Comparison of ENCODE assay signal across 27 mouse cellular contexts in genomic region chr6:148006118-148006837, GRCm38 (mm10). TPM values are rescaled to one million over a fixed set of nuclear protein-coding genes. Genes with fewer than 3 reads are reported as not detected.
A peak's percentile ranks its signal among the peaks of the same experiment; 100 is the strongest.
DNase-seq lines count a peak whose midpoint lies in the region; ATAC-seq and TF ChIP-seq lines count a peak whose summit lies in the region.
"Had no signal": no experiment of that assay in that cellular context is flagged by ENCODE, and none has a peak within 500 bp of the region (broad histone marks: within the 10 kb centered on the region; RNA-seq: fewer than 3 reads in every experiment).

No protein-coding gene starts in this region.

- no peak for ATAC-seq in lung, postnatal 0 days
- ATAC-seq: forebrain, embryonic 13.5 days; inflammation-experienced regulatory T-cells, adult 6 months had no signal

- no peak for DNase-seq in layer of hippocampus, adult 2 months (ENCODE audit: low spot score in 2 of 2)
- no peak for DNase-seq in layer of hippocampus, adult 18-20 months (ENCODE audit: low spot score in 2 of 2)
- no peak for DNase-seq in testis, postnatal 10 days (ENCODE audit: low spot score)
- DNase-seq in lung, postnatal 0 days (ENCODE audit: low spot score) = no peak
- DNase-seq in testis, postnatal 14 days (ENCODE audit: low spot score) = peak; percentile 22
- no peak for DNase-seq in adrenal gland, adult 8-10 months
- DNase-seq in frontal cortex, postnatal 14 days (ENCODE audit: low spot score in 2 of 2) = no peak
- DNase-seq: adrenal gland, adult 2 months; cerebellum, adult 8-10 months; cerebellum, postnatal 36 days; embryo, embryonic 11 days; heart, postnatal 36 days; kidney, adult 8-10 months; kidney, postnatal 10 days; liver, embryonic 13.5 days; midbrain, embryonic 14.5 days; right cerebral cortex, postnatal 14 days; thymus, adult 2 months; thymus, postnatal 4 days had no signal

- H3K4me2 ChIP-seq in lung, postnatal 0 days (replicated peaks; ENCODE audit: low read depth, low read length) = no peak overlapping the region
- H3K4me2 ChIP-seq: forebrain, embryonic 13.5 days; heart, embryonic 15.5 days; hindbrain, embryonic 14.5 days; limb, embryonic 12.5 days; liver, embryonic 13.5 days had no signal

- no peak for TF ChIP-seq POLR2A in testis, adult 2 months (IDR thresholded peaks at IDR 0.05; ENCODE audit: control insufficient read depth, low read depth, low read length)

- peaks cover 10% of the 10 kb centered on the region for H3K4me1 ChIP-seq in testis, adult 2 months (ENCODE audit: control insufficient read depth, insufficient read depth, low read length)
- H3K4me1 ChIP-seq in lung, postnatal 0 days (ENCODE audit: insufficient read depth, low read depth, low read length) = no peaks in the 10 kb centered on the region
- H3K4me1 ChIP-seq: forebrain, embryonic 13.5 days; heart, embryonic 15.5 days; limb, embryonic 12.5 days; liver, embryonic 13.5 days had no signal

- 47% methylated on average over 11 of the region's 11 CpGs for WGBS in lung, postnatal 0 days

- no peaks in the 10 kb centered on the region for H3K36me3 ChIP-seq in testis, adult 2 months (ENCODE audit: control insufficient read depth, insufficient read depth, low read length)
- H3K36me3 ChIP-seq in lung, postnatal 0 days (ENCODE audit: insufficient read depth, low read length) = no peaks in the 10 kb centered on the region
- H3K36me3 ChIP-seq: heart, embryonic 15.5 days; limb, embryonic 12.5 days; liver, embryonic 13.5 days had no signal

- TF ChIP-seq EP300 in lung, postnatal 0 days (IDR thresholded peaks at IDR 0.05) = no peak

- no peak overlapping the region for H3K4me3 ChIP-seq in layer of hippocampus, adult 2 months
- peak overlapping the region; percentile 90 for H3K4me3 ChIP-seq in testis, adult 2 months (ENCODE audit: control insufficient read depth, low read depth, low read length)
- no peak overlapping the region for H3K4me3 ChIP-seq in lung, postnatal 0 days (ENCODE audit: low read depth, low read length)
- H3K4me3 ChIP-seq: forebrain, embryonic 13.5 days; heart, embryonic 15.5 days; limb, embryonic 12.5 days; liver, embryonic 13.5 days; megakaryocyte, embryonic 14.5 days had no signal

- H3K27me3 ChIP-seq in testis, adult 2 months (ENCODE audit: control insufficient read depth, insufficient read depth, low read length) = no peaks in the 10 kb centered on the region
- no peaks in the 10 kb centered on the region for H3K27me3 ChIP-seq in lung, postnatal 0 days (replicated peaks; ENCODE audit: insufficient read depth, low read length)
- H3K27me3 ChIP-seq: forebrain, embryonic 13.5 days; heart, embryonic 15.5 days; limb, embryonic 12.5 days; liver, embryonic 13.5 days had no signal

- H3K9ac ChIP-seq in lung, postnatal 0 days (replicated peaks; ENCODE audit: low read depth) = no peak overlapping the region
- H3K9ac ChIP-seq: forebrain, embryonic 13.5 days; heart, embryonic 15.5 days; hindbrain, embryonic 14.5 days; limb, embryonic 12.5 days; liver, embryonic 13.5 days had no signal

- peak; percentile 36 for TF ChIP-seq CTCF in layer of hippocampus, adult 2 months (conservative IDR thresholded peaks at IDR 0.05)
- TF ChIP-seq CTCF in testis, adult 2 months (IDR thresholded peaks at IDR 0.05; ENCODE audit: control insufficient read depth, insufficient read depth, insufficient replicate concordance, low read depth, low read length) = peak; percentile 73; the same call in 1 of the 2 replicates
- TF ChIP-seq CTCF in lung, postnatal 0 days (IDR thresholded peaks at IDR 0.05) = 0 out of 2 replicates have a peak, but pooled peaks have one; percentile 14

- H3K9me3 ChIP-seq in lung, postnatal 0 days (ENCODE audit: low read length) = no peaks in the 10 kb centered on the region
- H3K9me3 ChIP-seq: forebrain, embryonic 13.5 days; heart, embryonic 15.5 days; limb, embryonic 12.5 days; liver, embryonic 13.5 days had no signal

- H3K27ac ChIP-seq in layer of hippocampus, adult 2 months = no peak overlapping the region
- H3K27ac ChIP-seq in testis, adult 2 months (ENCODE audit: control insufficient read depth, insufficient read depth, low read depth, low read length) = peak overlapping the region; percentile 97
- no peak overlapping the region for H3K27ac ChIP-seq in lung, postnatal 0 days (ENCODE audit: low read length)
- H3K27ac ChIP-seq: forebrain, embryonic 13.5 days; heart, embryonic 15.5 days; hindbrain, embryonic 14.5 days; limb, embryonic 12.5 days; liver, embryonic 13.5 days had no signal

RNA-seq across cellular contexts. Expression of gene Far2, which starts 40.8 kb away (rescaled TPM):
- 10 to 100 TPM; 13.0 to 15.7 TPM for total RNA-seq in layer of hippocampus, adult 2 months (2021)
- total RNA-seq in layer of hippocampus, adult 18-20 months (2021) = 10 to 100 TPM; 12.0 to 13.1 TPM
- 0.48 and 0.68 TPM in 2 replicates for polyA plus RNA-seq in testis, adult 2 months (2012; rRNA removed)
- 1.1 and 1.2 TPM in 2 replicates for polyA plus RNA-seq in lung, postnatal 0 days (2015; fragmentation: Nextera tagmentation; extraction: Ambion mirVana)
- total RNA-seq in adrenal gland, adult 8-10 months (2022) = 1 to 10 TPM; 2.2 to 3.4 (median 3.0) TPM
- total RNA-seq: gastrocnemius, adult 8-10 months; heart, postnatal 36 days had no signal

Comparison
In these comparisons a context has a peak if more than half of its experiments do, and no peak if none do; other contexts are left out.
1. CTCF ChIP-seq: peak in every context shown above with its lines; median percentile 73 in testis, adult 2 months; 36 in layer of hippocampus, adult 2 months; 14 in lung, postnatal 0 days.